Mouse (Mus musculus): ENCODE results near the gene Ltbp1. TPM values are rescaled to one million over a fixed set of nuclear protein-coding genes. Genes with fewer than 3 reads are reported as not detected.

Gene Ltbp1
- polyA plus RNA-seq, 2 experiments, result 83.3 to 104 TPM

- Histone ChIP-seq H3K4me1 (ENCODE audit: control insufficient read depth, insufficient read depth, low read length) (no peaks in the 10 kb centered on the region), H3K4me3 (replicated peaks; ENCODE audit: low read length) (no peak overlapping the region), H3K9me3 (ENCODE audit: control insufficient read depth, low read length) (no peaks in the 10 kb centered on the region), H3K9ac (ENCODE audit: low read depth, low read length, severe bottlenecking) (no peak overlapping the region), H3K36me3 (ENCODE audit: control insufficient read depth, insufficient read depth, low read length) (peaks cover 5% of the 10 kb centered on the region; the same call in 1 of the 2 replicates), H3K27me3 (ENCODE audit: control insufficient read depth, insufficient read depth, low read length) (no peaks in the 10 kb centered on the region), H3K27ac (replicated peaks; ENCODE audit: low read depth, low read length) (no peak overlapping the region), H3K4me2 (replicated peaks; ENCODE audit: low read depth, low read length, severe bottlenecking) (no peak overlapping the region)
- DNase-seq (ENCODE audit: low spot score), result no peak
- no peak for TF ChIP-seq POLR2A (IDR thresholded peaks at IDR 0.05; ENCODE audit: borderline replicate concordance, extremely low read depth, insufficient read depth, insufficient read length)
- 75% methylated on average over 4 of the region's 4 CpGs for WGBS
- no peak for ATAC-seq (ENCODE audit: low FRiP score, low read depth)
Measured at GRCm38 (mm10) chr17:75039017-75039416, 33.6 kb downstream of the Ltbp1 start.

- Histone ChIP-seq H3K9ac (ENCODE audit: low read depth, low read length, severe bottlenecking) (no peak overlapping the region), H3K4me3 (replicated peaks; ENCODE audit: low read length) (no peak overlapping the region), H3K4me1 (ENCODE audit: control insufficient read depth, insufficient read depth, low read length) (peaks cover 12% of the 10 kb centered on the region), H3K4me2 (replicated peaks; ENCODE audit: low read depth, low read length, severe bottlenecking) (no peak overlapping the region), H3K9me3 (ENCODE audit: control insufficient read depth, low read length) (no peaks in the 10 kb centered on the region), H3K27ac (replicated peaks; ENCODE audit: low read depth, low read length) (no peak overlapping the region), H3K27me3 (ENCODE audit: control insufficient read depth, insufficient read depth, low read length) (no peaks in the 10 kb centered on the region), H3K36me3 (ENCODE audit: control insufficient read depth, insufficient read depth, low read length) (no peaks in the 10 kb centered on the region)
- ATAC-seq (ENCODE audit: low FRiP score, low read depth) (no peak), DNase-seq (ENCODE audit: low spot score) (no peak)
- no peak for TF ChIP-seq POLR2A (IDR thresholded peaks at IDR 0.05; ENCODE audit: borderline replicate concordance, extremely low read depth, insufficient read depth, insufficient read length)
- 57% methylated on average over 8 of the region's 8 CpGs for WGBS
Measured at GRCm38 (mm10) chr17:75049366-75049969, 44.1 kb downstream of the Ltbp1 start.

GRCm38 (mm10) chr17:75051440-75051925 lies 46.1 kb downstream of the Ltbp1 start:
- Histone ChIP-seq H3K27ac (replicated peaks; ENCODE audit: low read depth, low read length) (no peak overlapping the region), H3K9ac (ENCODE audit: low read depth, low read length, severe bottlenecking) (no peak overlapping the region), H3K4me2 (replicated peaks; ENCODE audit: low read depth, low read length, severe bottlenecking) (no peak overlapping the region), H3K9me3 (ENCODE audit: control insufficient read depth, low read length) (no peaks in the 10 kb centered on the region), H3K4me3 (replicated peaks; ENCODE audit: low read length) (no peak overlapping the region), H3K4me1 (ENCODE audit: control insufficient read depth, insufficient read depth, low read length) (peaks cover 17% of the 10 kb centered on the region), H3K36me3 (ENCODE audit: control insufficient read depth, insufficient read depth, low read length) (no peaks in the 10 kb centered on the region), H3K27me3 (ENCODE audit: control insufficient read depth, insufficient read depth, low read length) (no peaks in the 10 kb centered on the region)
- TF ChIP-seq POLR2A (IDR thresholded peaks at IDR 0.05; ENCODE audit: borderline replicate concordance, extremely low read depth, insufficient read depth, insufficient read length), result no peak
- DNase-seq (ENCODE audit: low spot score) (no peak), ATAC-seq (ENCODE audit: low FRiP score, low read depth) (no peak)
- 57% methylated on average over 8 of the region's 8 CpGs for WGBS

- no peaks in the 10 kb centered on the region for H3K27me3 ChIP-seq (ENCODE audit: control insufficient read depth, insufficient read depth, low read length)
- H3K4me1 ChIP-seq (ENCODE audit: control insufficient read depth, insufficient read depth, low read length), result peaks cover 5% of the 10 kb centered on the region; the same call in 1 of the 2 replicates
- ATAC-seq (ENCODE audit: low FRiP score, low read depth), result no peak
- H3K36me3 ChIP-seq (ENCODE audit: control insufficient read depth, insufficient read depth, low read length), result 0 out of 2 replicates have a peak, but pooled peaks cover 3% of the 10 kb centered on the region
- H3K9ac ChIP-seq (ENCODE audit: low read depth, low read length, severe bottlenecking), result no peak overlapping the region
- no peak for DNase-seq (ENCODE audit: low spot score)
- H3K4me2 ChIP-seq (replicated peaks; ENCODE audit: low read depth, low read length, severe bottlenecking), result no peak overlapping the region
- no peaks in the 10 kb centered on the region for H3K9me3 ChIP-seq (ENCODE audit: control insufficient read depth, low read length)
- WGBS, result 63% methylated on average over 5 of the region's 5 CpGs
- TF ChIP-seq POLR2A (IDR thresholded peaks at IDR 0.05; ENCODE audit: borderline replicate concordance, extremely low read depth, insufficient read depth, insufficient read length), result no peak
- no peak overlapping the region for H3K27ac ChIP-seq (replicated peaks; ENCODE audit: low read depth, low read length)
- no peak overlapping the region for H3K4me3 ChIP-seq (replicated peaks; ENCODE audit: low read length)
Measured at GRCm38 (mm10) chr17:75055235-75055634, 49.9 kb downstream of the Ltbp1 start.

- Histone ChIP-seq H3K27me3 (ENCODE audit: control insufficient read depth, insufficient read depth, low read length) (no peaks in the 10 kb centered on the region), H3K9ac (ENCODE audit: low read depth, low read length, severe bottlenecking) (no peak overlapping the region), H3K27ac (replicated peaks; ENCODE audit: low read depth, low read length) (no peak overlapping the region), H3K36me3 (ENCODE audit: control insufficient read depth, insufficient read depth, low read length) (0 out of 2 replicates have a peak, but pooled peaks cover 3% of the 10 kb centered on the region), H3K4me3 (replicated peaks; ENCODE audit: low read length) (no peak overlapping the region), H3K4me2 (replicated peaks; ENCODE audit: low read depth, low read length, severe bottlenecking) (no peak overlapping the region), H3K4me1 (ENCODE audit: control insufficient read depth, insufficient read depth, low read length) (peaks cover 5% of the 10 kb centered on the region; the same call in 1 of the 2 replicates), H3K9me3 (ENCODE audit: control insufficient read depth, low read length) (no peaks in the 10 kb centered on the region)
- WGBS, result 88% methylated on average over 6 of the region's 6 CpGs
- no peak for ATAC-seq (ENCODE audit: low FRiP score, low read depth)
- TF ChIP-seq POLR2A (IDR thresholded peaks at IDR 0.05; ENCODE audit: borderline replicate concordance, extremely low read depth, insufficient read depth, insufficient read length), result no peak
- DNase-seq (ENCODE audit: low spot score), result no peak
Measured at GRCm38 (mm10) chr17:75055961-75056360, 50.6 kb downstream of the Ltbp1 start.
